Mouse (Mus musculus) kidney, adult 2 months (tissue): ENCODE measurements around the gene B3gnt6.

Source experiments
- CTCF ChIP-seq: fragments of 200-500 bp; conservative IDR thresholded peaks from 2 replicates; pipeline ENCODE4 v1.5.1; 2011; ENCODE audit warnings: low read depth, mild to moderate bottlenecking, control low read depth, low read length, moderate library complexity, mixed read lengths; ENCODE audit not compliant: insufficient read depth, insufficient read length
- POLR2A ChIP-seq: fragments of 200-500 bp; IDR thresholded peaks from one replicate; pipeline ENCODE4 v1.6.1; 2011; ENCODE audit warnings: low read depth, low read length, control low read depth

GRCm38 (mm10) chr7:98201493-98202028, 2.3 kb upstream of the B3gnt6 start:
- TF ChIP-seq POLR2A (no peak), CTCF (no peak)
